Mouse (Mus musculus): ENCODE measurements at regions not wholly inside any gene's neighbourhood (a gene's known extent, or its start where the extent isn't known, plus 50 kb on each side); places are given as distances from the start of the nearest gene placed in this dataset.
"Not testable (repeated sequence)": the region's sequence is repeated elsewhere in the genome, so short reads cannot be mapped to it uniquely, and the experiment has no call there.

- no peak for DNase-seq
These were observed 152.5 kb downstream of the Kif26a start for GRCm38 (mm10) chr12:112298521-112298920.

DNA sequence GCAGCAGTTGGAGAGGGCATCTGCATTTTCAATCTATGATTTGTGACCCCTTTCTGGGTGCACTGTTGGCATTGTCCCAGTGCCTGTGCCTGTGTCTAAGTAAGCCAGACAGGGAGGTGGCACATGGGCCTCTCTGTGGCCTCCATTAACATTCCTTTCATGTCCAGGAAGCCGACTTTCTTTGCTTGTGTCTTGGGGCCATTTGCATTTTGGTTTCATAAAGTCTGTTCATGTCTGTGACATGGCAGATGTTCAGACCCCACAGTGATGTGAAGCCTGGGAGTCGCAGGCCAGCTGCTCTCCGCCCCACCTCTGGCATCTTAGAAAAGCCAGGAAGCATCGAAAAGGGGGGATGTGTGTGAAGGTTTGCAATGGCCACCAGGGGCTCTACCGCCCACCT, 153.1 kb downstream of the Kif26a start:
- no peak for DNase-seq

- no peak for DNase-seq
These were observed 153.6 kb downstream of the Kif26a start for GRCm38 (mm10) chr12:112299603-112300002.

DNA sequence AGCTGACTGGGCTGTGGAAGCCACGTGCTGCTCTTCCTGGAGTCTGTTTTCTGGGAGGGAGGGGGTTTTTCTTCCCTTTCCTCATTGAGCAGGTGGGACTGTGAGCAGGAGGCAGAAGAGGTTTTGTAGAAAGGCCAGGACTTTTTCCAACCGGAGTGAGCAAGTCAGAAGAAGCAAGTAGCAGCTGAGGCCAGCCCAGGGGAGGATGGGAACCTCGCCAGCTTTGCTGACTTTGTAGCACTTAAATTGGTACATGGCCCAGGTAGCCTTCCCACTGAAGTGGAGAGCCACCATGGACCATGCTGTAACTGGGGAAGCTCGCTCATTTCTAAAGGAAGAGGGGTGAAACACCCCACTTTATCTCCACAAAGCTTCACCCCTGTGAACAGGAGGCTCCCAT, 154.1 kb downstream of the Kif26a start:
- no peak for DNase-seq

DNA sequence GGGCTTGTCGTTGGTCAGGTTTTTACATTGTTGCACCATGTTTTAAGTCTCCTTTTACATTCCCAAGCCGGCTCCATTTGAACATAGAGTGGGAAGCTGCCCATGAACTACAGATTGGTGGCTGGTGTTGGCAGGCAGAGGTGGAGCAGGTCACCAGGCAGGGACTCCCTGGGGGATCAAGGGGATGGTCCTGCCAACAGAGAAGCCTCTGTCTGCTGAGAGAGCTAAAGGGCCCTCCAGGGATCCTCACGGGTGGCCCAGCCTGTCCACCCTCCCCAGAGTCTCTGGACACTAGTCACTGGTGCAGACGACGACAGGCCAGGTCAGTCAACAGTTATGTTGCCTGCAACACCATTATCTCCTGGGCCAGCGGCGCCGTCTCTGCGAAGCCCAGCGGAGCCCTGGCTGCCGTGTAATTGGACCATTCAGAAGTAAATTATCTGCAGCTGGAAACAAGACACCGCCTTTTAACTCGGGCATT, 155.4 kb downstream of the Kif26a start:
- no peak for DNase-seq

DNA sequence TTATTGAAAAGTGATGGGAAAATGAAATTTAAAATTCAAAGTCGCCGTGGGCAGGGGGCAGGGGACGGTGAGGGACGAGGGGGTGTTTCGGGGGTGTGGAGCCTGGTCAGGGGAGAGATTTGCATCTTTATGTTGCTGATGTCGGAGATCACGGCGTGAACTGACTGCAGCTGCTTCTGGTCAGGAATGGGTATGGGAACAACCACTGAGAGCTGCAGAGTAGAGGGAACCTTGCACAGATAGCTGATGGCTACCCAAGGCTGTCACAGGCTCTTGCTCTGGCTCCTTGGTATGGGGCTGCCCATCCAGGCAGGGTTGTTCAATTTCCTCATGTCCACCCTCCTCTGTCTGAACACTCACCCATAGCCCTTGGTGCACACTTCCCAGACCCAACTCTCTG, 155.9 kb downstream of the Kif26a start:
- DNase-seq, result no peak

- no peak for DNase-seq
These were observed 160.2 kb downstream of the Kif26a start for GRCm38 (mm10) chr12:112306208-112306607.

GRCm38 (mm10) chr12:112308016-112308415, 162.0 kb downstream of the Kif26a start:
- no peak for DNase-seq

- not testable (repeated sequence) for DNase-seq
These were observed 163.1 kb downstream of the Kif26a start for GRCm38 (mm10) chr12:112309096-112309495.

GRCm38 (mm10) chr12:112309781-112310180, 163.8 kb downstream of the Kif26a start:
- no peak for DNase-seq

DNA sequence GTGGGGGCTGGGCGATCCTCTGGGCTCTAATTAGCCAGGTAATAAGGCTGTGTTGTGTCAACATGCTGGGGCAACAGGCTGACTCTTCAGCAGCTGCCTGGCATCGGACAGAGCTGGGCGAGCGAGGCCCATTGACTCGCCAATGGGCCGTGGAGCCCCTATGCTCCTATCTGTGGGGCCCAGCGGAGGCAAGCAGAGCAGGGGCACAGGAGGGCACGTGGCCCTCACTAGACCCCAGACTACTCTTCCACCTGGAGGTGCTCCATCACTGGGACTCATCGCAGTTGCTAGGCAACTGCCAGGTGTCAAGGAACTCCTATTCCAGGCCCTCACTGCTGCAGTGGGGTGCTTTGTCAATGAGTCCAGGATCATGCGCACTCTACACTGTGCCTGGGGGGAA, 164.7 kb downstream of the Kif26a start:
- DNase-seq, result no peak

- no peak for DNase-seq
These were observed 168.8 kb downstream of the Kif26a start for GRCm38 (mm10) chr12:112314781-112315180.

- no peak for DNase-seq
These were observed 171.2 kb downstream of the Kif26a start for GRCm38 (mm10) chr12:112317191-112317590.

DNA sequence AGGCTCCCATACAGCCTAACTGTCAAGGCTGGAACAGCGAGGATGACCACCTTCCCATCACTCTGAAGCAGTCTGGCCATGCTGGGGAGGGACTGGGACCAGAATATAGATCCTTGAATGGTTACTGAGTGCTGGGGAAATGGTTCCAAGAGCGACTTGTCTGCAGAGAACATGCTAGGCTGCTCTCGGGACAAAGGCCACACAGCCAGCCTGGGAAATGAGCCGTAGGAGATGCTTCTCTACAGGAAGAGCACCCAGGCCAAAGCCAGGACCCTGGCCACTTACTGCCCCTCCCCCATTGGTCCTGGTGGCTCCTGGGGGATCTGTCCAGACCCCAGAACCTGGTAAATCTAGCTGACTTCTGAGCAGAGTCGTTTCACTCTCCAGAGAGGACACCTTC, 170.8 kb upstream of the A530016L24Rik start:
- no peak for DNase-seq

DNA sequence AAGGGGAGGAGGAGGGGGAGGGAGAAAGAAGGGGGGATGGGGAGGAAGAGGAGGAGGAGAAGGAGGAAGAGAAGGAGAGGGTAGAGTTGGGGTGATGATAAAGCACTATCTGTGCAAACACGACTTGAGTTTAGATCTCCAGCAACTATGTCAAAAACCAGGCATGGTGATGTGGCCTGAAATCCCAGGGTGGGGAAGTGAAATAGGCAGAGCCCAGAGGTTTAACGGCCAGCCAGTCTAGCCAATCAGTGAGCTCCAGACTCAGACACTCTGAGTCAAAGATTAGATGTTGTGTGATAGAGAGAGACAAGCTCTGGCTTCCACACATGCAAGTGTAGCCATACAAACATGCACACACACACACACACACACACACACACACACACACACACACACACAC, 167.1 kb upstream of the A530016L24Rik start:
- DNase-seq, result no peak

- DNase-seq, result no peak
These were observed 161.8 kb upstream of the A530016L24Rik start for GRCm38 (mm10) chr12:112327411-112327810.

DNA sequence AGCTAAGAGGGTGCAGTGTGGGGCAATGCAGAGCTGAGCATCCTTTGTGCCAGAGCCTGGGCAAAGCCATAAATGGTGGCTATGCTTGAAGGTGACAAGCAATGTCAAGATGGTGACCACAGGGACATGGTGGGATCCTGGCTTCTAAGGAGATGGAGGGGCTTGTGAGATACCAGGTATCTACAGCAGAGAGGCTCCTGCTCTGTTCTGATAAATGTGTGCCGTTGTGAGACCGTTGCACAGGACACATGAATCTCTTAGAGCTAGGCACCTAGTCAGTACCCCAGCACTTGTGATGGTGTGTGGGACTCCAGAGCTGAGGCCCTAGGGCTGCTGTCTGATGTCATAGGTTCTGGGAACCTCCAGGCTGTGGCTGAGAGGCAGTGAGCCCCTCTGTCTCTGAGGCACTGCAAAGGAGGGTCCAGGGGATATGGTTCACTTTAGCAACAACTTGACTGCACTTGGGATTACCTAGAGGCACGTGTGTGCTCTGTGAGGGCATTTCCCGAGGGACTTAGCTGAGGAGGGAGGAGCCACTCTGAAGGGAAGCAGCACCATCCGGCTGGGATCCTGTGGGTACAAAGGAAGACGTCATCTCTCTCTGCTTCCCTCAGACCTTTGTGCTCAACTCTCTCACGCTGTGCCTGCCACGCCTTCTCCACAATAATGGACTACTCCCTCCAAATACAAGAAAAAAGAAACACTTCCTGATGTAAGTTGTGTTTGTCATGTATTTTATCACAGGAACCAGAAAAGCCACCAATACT, 160.3 kb upstream of the A530016L24Rik start:
- no peak for DNase-seq

DNA sequence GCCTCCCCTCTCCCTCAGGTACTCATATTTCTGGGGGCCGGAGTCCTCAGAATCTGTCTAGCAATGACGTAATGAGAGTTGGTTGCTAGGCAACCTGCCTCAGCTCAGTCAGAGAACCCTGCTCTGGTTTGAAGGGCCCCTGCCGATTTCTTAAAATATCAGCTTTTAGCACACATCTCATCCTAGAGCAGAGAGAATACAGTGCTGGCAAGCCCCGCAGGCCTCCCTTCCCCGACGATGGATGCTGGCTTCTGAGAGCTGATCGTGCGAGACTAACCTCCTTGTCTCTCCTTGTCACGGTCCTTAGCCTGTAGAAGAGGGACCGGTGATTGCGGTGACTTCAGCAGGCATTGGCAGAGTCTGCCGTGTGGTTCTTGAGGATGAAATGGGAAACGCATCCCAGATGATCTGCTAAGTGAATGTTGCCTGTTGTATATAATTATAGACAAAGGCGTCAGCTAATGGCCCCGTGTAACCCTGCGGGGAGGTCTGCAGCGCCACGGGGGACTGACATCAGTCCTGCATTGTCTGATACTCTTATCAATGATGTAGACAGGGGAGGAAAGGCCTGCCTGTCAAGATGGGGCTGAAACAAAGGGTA, 159.4 kb upstream of the A530016L24Rik start:
- DNase-seq, result no peak

GRCm38 (mm10) chr12:112330557-112330956, 158.7 kb upstream of the A530016L24Rik start:
- no peak for DNase-seq

DNA sequence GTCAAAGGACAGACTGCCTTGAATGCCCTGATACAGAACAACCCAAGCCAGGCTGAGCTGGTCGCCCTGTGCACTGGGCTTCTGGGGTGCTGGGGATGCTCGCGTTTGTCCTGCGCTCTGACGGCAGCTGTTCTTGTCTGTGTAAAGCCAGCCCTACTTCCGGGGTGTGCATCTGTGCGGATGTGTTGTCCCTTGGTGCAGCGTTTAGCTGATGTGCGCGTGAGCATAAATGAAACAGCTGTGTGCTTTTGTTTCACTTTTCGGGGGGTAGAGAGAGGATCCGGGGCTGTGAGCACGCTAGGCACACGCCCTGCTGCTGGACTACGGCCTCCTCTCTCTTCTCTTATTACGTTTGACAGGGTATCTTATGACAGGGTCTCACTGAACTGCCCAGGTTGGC, 158.2 kb upstream of the A530016L24Rik start:
- DNase-seq, result no peak

GRCm38 (mm10) chr12:112333125-112334079, 155.8 kb upstream of the A530016L24Rik start:
- DNase-seq, result peak; percentile 43

- no peak for DNase-seq
These were observed 155.0 kb upstream of the A530016L24Rik start for GRCm38 (mm10) chr12:112334106-112334855.
